Mouse (Mus musculus) left cerebral cortex, postnatal 36 days (tissue): ENCODE results near the gene Zfyve19. TPM values are rescaled to one million over a fixed set of nuclear protein-coding genes. Genes with fewer than 3 reads are reported as not detected.

Source experiments
- DNase-seq, 2 experiments: peaks; one replicate each; pipeline ENCODE4 v3.0.0; 2021 to 2022; ENCODE audit warnings: low spot score in 2 of 2, mixed read lengths in 1 of 2
- intact Hi-C: fragments of 180-260 bp; cut with DNase I; formaldehyde crosslinking; loops from one replicate; pipeline ENCODE4 v1.15.1; 2025
- total RNA-seq, 2 experiments: library from RNA; stranded (reverse); gene quantifications; 2 replicates each; pipeline ENCODE4 v1.2.3; 2021

Gene Zfyve19
- total RNA-seq = 10 to 100 TPM; 34.9 TPM

DNA sequence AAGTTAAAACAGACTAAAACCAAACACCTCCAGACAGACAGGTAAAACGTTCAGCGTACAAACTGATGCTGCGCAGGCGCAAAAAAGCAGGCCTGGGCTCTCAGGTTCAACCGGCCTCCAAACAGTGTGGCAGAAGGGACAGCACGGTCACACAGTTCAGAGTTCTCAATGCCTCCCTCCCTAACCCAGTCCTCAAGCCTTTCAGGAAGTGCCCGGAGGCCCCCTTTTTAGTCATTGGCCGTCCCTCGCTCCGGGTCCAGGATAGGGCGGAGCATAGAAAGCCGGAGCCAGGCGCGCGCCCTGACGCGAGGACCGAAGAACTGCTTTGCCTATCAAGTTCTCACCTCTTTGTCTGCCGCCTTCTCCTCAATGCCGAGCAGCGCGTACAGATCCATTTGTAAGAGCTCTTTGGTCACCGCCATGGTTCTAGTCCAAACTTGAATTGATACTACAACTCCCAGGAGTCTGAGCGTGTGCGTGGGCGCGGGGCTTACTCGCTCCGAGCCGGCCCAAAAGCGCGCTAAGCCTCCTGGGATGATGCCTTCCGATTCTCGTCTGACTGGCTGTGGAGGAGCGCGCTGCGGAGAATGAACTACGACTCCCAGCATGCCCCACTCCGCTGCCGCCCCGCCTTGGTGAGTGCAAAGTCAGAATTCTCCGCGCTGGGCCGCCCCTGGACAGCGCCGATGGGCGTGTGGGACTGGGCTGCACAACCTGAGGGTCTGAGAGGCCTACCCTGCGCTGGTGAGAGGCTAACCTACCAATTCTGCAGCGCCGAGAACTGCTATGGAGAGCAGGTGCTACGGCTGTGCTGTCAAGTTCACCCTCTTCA, at the start of gene Zfyve19, which contains the start of gene Dnajc17:
Zfyve19 (plus strand) TSS at position 274 of the 832 bp plus-strand sequence.
Dnajc17 (minus strand) TSS at position 452 of the 832 bp plus-strand sequence.
- intact Hi-C loops = loop anchor here (2.0 kb wide), 1 partner anchor 80 kb away; the partner anchor contains the start of gene Vps18
- peak; percentile 96 to 97 for DNase-seq

DNA sequence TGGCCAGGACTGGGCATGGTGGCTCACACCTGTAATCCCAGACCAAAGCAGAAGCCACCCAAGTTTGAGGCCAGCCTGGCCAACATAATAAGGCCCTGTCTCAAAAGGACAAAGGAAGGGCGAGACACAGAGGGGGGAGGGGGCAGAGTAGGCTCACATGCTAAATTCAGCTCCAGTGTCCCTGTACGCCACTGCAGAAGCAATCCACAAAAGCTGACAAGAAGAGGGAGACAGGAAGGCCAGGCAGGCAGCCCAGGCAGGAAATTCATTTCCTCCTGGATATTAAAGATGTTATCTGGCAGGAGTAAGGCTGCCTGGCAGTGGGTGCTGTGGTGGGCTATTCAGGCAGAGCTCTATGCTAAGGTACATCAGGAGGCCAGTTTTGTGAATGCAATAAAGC, 47.2 kb upstream of the Zfyve19 start:
- intact Hi-C loops = no loop called here
- DNase-seq = no peak

DNA sequence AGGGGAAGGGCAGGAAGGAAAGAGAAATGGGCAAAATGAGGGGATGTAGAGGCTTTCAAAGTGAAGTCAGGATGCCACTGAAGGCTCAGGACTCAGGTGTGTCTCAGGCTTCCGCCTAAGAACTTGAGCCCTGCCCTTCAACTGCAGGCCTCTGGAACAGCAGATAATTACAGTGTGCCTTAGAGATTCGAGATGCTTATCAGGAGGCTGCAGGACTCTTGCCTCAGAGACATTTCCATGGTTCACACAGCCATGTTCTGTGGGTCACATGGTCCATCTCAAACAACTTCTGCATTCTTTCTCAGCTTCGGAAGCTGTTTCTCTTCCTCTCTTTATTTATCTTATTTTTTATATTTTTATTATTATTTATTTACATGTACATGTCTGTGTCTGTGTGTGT, 45.3 kb upstream of the Zfyve19 start:
- no peak for DNase-seq
- intact Hi-C loops = no loop called here

DNA sequence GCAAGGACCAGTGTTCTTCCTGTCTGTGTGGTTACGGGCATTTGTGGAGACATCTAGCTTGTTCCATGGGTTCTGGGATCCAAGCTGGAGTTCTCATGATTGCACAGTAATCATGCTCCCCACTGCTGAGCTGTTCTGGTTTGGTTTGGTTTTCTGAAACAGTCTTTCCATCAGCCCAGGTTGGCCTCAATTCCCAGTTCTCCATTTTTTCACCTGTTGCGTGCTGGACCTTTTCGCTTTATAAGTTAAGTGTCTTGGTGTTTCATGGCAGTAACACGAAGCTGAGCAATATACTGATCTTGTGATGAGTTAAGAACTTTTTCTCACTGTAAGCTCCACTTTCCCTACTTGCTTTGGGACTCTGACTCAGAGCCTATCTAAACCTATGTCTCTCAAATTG, 44.4 kb upstream of the Zfyve19 start:
- DNase-seq = no peak
- intact Hi-C loops = no loop called here

DNA sequence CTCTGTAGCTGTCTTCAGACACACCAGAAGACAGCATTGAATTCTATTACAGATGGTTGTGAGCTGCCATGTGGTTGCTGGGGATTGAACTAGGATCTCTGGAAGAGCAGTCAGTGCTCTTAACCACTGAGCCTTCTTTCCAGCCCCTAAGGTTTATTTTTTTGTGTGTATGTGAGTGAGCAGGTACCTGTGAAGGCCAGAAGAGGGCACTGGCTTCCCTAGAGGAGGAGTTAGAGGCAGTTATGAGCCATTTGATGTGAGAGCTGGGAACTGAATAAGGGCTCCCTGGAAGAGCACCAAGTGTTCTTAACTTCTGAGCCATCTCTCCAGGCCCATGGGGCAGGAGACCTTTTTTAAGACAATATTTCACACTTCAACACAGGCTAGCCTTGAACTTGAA, 43.0 kb upstream of the Zfyve19 start:
- intact Hi-C loops = no loop called here

DNA sequence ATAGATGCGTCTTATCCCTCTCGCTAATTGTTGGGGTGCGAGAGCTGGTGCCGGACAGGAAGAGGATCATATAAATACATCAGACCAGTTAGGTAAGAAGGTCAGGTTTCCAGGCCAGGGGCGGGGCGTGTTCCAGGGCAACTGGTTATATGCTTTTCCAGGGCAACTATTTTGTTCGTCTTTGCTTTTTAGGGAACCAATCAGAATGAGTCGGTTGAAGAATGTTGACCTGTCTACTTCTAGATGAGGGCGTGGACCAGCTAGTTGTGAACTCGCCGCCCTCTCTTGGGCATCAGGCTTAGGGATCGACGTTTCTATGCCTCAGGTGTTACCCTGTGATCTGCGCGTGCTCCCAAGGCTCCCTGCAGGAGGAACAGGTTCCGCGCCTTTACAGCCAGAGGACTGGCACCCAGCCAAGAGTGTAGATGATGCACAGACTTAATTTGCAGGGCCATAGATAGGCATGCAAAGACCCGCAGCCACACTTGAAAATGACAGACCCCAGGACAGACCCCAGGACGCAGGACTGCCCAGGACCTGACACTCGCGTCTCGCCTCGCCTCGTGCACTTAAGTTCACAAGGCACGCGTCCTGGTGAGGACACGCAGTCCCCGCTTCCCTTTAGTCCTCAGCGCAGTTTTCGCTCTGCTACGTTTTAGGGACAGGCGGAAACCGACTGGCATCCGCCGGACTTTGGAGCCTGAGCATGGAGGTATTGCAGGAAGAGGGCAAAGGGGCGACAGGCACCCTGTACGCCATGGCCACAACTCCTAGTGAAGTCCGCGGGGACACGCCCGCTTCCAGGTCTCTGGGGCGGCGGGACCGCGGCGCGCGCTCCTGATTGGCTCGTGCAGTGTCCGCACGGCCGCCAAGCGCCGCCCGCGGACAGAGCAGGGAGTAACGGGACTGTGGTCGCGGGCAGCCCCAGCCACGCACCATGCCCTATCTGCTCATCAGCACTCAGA, 41.2 kb upstream of the Zfyve19 start, which contains the start of gene Gchfr:
Gchfr (plus strand) TSS at position 873 of the 965 bp plus-strand sequence.
- DNase-seq = peak; percentile 29 to 32
- intact Hi-C loops = no loop called here

More for the DNA sequence above, 43.0 kb upstream of the Zfyve19 start:
- DNase-seq = no peak

DNA sequence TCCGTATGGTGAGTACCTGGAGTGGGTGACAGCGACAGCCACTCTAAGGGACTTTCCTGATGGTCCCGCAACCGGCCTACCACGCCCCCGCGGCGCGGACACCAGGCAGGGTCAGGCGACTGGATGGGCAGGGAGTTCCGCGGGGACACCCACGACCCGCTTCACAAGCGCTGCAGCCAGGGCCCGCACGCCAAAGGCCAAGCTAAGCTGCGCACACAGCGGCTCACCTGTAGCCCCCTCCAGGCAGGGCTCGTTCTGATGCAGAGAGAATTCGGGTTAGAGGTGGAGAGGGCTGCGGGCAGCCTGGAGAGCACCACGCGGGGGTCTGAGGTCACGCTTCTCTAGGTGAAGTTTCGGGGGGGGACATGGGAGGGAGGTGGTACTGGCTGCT, 40.6 kb upstream of the Zfyve19 start:
- intact Hi-C loops = no loop called here
- DNase-seq = no peak

DNA sequence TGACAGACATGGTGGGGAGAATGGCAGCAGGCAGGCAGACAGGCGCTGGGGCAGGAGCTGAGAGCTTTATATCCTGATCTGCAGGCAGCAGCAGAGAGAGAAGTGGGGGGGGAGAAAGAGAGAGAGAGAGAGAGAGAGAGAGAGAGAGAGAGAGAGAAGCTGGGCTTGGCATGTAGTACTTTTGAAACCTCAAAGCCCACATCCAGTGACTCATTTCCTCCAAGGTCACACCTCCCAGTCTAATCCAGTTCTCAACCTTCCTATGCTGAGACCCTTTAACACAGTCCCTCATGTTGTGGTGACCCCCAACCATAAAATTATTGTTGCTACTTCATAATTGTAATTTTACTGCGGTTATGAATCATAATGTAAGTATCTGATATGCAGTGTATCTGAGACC, 38.1 kb upstream of the Zfyve19 start:
- DNase-seq = no peak
- intact Hi-C loops = no loop called here

DNA sequence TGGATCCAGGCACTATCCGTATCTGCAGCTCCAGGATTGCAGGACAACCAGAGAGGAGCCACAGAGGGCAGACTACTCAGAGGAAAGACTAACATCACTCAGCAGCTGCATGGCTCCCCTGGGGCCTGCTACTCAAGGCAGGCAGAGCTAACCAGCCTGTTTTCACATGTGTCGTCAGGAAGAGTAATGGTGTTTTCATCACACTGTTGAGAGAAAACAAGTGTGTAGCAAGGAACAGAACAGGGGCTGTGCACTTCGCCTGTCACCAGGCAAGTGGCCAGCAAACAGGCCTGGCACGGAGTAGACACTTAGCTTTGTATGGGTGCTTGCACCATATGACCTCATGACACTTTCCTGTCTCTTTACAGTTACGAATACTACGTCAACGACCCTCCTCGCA, 36.8 kb upstream of the Zfyve19 start:
- intact Hi-C loops = no loop called here
- DNase-seq = no peak

DNA sequence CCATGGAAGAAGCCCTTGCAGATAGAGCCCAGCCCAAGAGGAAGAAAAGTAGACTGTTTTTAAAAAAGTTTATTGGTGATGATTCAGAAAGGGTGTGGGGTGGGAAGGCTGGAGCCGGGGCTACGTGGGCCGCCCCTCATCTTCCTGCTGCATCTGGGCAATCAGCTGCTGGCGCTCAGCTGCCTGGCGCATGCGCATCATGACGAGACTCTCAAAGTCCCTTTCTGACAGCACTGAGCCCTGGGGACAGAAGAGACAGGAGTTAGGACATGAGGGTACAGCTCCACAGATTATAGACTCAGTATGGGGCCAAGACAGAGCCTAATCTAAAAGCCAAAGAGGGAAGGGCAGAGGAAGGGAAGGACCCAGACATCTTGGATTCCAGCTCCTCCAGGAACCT, 36.0 kb upstream of the Zfyve19 start:
- intact Hi-C loops = no loop called here
- no peak for DNase-seq

DNA sequence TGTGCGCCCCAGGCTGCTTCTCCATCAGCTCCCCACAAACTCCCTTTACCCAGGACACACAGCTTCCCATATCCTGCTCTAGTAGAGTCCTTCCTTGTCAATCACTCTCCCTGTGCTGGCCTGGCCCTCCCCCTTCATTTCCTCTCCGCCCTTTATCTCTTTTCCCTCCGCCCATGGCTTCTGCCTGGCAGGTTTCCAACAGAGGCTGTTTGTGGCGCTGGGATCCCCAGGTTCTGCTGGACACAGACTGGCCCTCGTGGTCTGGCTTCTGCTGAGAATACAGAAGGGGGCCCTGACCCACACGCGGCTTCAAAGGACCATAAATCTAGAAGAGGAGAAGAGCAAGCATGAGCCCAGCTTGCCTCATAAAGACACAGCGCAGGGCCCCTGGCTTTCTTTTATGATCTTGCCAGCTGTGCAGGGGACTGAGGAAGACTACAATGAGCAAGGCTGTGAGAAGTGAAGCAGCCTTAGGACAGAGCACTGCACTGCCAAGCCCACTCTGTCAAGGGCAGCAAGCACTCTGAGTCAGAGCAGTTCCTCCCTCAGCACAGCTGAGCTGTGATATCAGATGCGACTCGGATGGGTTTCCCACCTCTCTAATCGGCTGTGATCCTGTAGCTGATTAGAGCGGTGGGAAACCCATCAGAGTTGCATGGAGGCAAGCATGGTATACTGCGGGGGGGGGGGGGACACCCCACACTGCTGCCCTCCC, 35.4 kb upstream of the Zfyve19 start:
- intact Hi-C loops = no loop called here
- peak in 1 of 2 experiments; percentile 17 for DNase-seq

DNA sequence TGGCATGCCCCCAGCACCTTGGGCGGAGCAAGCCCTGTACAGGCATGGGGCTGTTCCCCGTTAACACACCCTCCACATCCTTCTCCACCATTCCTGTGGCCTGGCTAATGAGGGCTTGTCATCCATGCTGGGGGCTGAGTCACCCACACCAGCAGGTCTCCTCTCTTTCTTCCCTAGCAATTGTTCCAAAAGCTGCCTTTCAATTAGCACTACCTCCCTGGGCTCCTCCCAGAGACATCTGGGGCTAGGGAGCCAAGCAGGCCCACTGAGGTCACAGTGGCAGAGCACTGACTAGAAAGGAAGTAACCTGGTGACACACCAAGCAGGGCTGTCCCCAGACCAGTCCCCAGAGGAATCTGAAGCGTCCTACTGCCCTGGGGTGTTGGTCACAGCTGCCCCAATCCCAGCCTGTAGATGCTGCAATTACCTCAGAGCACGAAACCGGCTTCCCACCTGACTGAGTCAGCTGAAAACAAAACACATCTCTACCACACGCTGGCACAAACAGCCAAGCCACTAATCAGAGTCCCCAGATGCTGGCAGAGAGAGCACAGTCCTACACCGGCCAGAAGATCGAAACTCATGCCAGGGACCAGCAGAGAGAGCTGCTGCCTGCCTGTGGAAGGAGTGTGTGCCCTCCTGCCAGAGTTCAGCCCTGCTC, 34.3 kb upstream of the Zfyve19 start, which contains the start of gene Gm14137:
Gm14137 (plus strand) TSS at position 519 of the 661 bp plus-strand sequence.
- no peak for DNase-seq
- intact Hi-C loops = no loop called here

DNA sequence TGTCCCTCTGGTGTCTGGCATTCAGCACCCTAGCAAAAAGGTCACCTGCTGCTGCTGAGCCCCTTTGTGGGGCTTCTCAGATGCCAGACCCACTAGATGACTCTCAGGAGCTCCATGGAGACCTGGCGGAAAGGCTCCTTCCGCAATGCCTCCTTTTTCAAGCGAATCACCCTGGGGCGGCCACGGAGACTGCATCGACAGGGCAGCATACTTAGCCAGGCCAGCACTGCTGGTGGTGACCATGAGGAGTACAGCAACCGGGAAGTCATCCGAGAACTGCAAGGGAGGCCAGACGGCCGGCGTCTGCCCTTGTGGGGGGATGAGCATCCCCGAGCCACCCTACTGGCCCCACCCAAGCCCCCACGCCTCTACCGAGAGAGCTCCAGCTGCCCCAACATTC, 33.6 kb upstream of the Zfyve19 start:
- intact Hi-C loops = no loop called here

DNA sequence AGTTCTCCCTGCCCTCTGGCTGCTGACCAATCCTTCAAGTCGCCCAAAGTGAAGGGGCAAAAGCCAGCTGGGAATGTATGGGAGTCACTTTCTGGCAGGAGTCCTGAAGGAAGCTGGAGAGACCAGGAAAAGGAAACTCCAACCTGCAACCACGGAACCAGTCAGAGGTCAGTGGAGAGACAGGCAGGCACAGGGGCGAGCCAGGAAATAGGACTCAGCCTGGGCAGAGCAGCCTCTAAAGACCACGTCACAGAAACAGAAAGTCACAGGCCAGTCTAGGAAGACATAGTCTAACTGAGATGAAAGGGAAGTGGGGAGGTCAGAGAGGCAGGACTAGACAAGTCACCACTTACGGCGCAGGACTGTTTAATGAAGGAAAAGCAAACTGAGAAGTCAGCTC, 32.8 kb upstream of the Zfyve19 start:
- no peak for DNase-seq
- intact Hi-C loops = no loop called here

More for the DNA sequence above, 33.6 kb upstream of the Zfyve19 start:
- DNase-seq = no peak

DNA sequence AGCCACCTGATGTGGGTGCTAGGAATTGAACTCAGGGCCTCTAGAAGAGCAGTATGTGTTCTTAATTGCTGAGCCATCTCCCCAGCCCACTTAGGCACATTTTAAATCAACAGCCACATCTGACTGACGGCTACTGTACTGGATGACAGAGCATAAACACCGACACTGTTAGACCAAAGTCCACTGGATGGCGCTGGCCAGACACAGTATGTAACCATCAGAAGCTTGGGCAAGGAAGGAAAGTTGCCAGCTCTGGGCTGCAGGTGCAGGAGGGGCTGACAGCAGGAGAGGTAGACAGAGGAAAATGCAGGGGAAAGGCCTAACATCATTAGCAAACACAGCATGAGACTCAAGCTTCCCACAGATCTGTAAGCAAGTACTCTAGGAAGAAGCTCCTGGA, 31.7 kb upstream of the Zfyve19 start:
- no peak for DNase-seq
- intact Hi-C loops = no loop called here

DNA sequence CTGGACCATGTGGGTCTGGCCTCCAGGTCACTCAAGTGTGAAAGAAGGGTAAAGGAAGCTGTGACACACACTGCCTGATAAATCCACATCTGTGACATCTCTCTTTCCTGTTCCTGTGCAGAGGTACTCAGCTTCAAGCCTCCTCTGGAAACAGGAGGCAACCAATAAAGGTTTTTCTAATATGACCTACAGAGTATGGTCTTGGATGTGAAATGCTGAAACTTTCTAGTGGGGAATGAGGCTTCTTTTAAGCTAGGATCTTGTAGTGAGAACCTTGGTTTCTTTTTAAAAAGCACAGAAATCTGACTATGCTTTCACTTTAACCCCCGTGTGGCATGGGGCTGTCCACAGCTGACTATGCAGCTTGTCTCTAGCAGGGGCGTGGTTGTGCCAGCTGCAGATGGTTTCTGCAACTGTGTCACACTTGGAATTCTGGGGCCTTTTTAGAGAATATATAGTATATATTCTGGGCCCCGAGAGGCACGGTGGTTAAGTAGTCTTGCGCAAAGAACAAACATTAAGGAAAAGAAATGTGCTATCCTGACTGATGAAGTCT, 31.0 kb upstream of the Zfyve19 start:
- DNase-seq = no peak

DNA sequence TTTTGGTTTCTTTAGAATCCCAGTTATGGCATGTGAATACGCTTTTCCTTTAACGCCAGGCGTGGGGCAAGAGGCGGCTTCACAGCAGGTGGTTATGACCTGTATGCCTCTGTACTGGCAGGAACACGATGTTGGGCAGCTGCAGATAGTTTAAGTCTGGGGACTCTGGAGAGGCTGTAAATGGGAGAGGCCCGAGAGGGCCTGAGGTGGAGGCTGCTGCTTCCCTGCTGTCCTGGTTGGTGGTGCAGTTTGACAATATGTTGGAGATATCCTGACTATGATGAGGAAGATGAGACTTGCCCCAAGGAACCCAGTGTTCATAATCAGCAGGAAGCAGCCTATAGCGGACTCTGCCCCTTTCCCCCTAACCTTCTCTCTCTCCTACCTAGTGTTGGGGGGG, 25.5 kb upstream of the Zfyve19 start:
- intact Hi-C loops = no loop called here
- DNase-seq = no peak

More for the DNA sequence above, 31.0 kb upstream of the Zfyve19 start:
- intact Hi-C loops = no loop called here

DNA sequence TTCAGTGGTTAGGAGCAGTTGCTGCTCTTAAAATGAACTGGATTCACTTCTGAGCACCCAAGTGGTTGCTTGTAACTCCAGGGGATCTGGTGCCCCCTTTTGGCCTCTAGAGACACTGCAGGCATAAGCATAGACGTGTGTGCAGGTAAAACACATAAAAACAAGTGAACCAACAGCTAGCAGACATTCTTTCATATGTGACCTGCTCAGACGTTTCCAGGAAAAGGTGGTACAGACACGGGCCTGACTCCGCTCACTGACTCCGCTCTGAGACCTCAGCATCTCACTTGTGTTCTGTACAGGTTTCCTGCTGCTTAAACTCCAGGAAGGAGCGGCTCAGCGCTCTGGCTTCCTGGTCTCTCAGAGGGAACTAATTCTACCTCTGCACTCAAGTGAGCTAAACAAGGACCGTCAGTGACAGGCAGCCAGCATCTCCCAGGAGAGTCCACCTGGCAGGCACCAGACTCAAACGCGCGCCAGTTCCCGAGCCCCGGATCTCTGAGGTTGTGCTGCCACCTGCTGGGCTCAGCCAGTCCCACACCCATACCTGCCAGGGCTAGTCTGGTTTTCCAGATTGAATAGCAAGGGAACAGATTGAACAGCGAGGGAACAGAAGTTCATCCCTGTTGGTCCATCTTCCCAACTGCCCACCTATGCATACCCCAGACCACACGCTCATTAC, 19.2 kb upstream of the Zfyve19 start:
- peak; percentile 79 to 80 for DNase-seq

More for the DNA sequence above, 19.2 kb upstream of the Zfyve19 start:
- intact Hi-C loops = loop anchor here (1.0 kb wide), 2 partner anchors 143 to 148 kb away; no protein-coding TSS in a partner anchor
